In genomic region chr9:56739181-56739737, GRCm38 (mm10) we compare ENCODE assay signal across 14 mouse cellular contexts. TPM values are rescaled to one million over a fixed set of nuclear protein-coding genes. Genes with fewer than 3 reads are reported as not detected.
DNase-seq lines count a peak whose midpoint lies in the region; ATAC-seq lines count a peak whose summit lies in the region.
"Had no signal": no experiment of that assay in that cellular context is flagged by ENCODE, and none has a peak within 500 bp of the region (broad histone marks: within the 10 kb centered on the region; RNA-seq: fewer than 3 reads in every experiment).

No protein-coding gene starts in this region.

- no peaks in the 10 kb centered on the region for H3K9me3 ChIP-seq in hindbrain, embryonic 13.5 days
- no peaks in the 10 kb centered on the region for H3K9me3 ChIP-seq in hindbrain, embryonic 10.5 days
- H3K9me3 ChIP-seq in embryonic facial prominence, embryonic 10.5 days = no peaks in the 10 kb centered on the region
- H3K9me3 ChIP-seq: embryonic facial prominence, embryonic 13.5 days had no signal

- no peak overlapping the region for H3K4me2 ChIP-seq in hindbrain, embryonic 13.5 days
- H3K4me2 ChIP-seq: embryonic facial prominence, embryonic 13.5 days had no signal

- WGBS in hindbrain, embryonic 13.5 days = 58% methylated on average over 5 of the region's 5 CpGs
- 72% methylated on average over 5 of the region's 5 CpGs for WGBS in hindbrain, embryonic 10.5 days
- 69% methylated on average over 5 of the region's 5 CpGs for WGBS in embryonic facial prominence, embryonic 10.5 days

- ATAC-seq in hindbrain, embryonic 13.5 days (ENCODE audit: low FRiP score) = 0 out of 2 replicates have a peak, but pooled peaks have one; percentile 53
- ATAC-seq: activated CD4-positive, CD25-positive, alpha-beta regulatory T cell, adult 4 months had no signal

- 0 out of 2 replicates have a peak overlapping the region, but pooled peaks have one; percentile 2 for H3K27ac ChIP-seq in hindbrain, embryonic 13.5 days
- no peak overlapping the region for H3K27ac ChIP-seq in hindbrain, embryonic 10.5 days
- H3K27ac ChIP-seq in embryonic facial prominence, embryonic 10.5 days (replicated peaks) = no peak overlapping the region
- H3K27ac ChIP-seq: embryonic facial prominence, embryonic 13.5 days had no signal

- H3K4me1 ChIP-seq in hindbrain, embryonic 13.5 days (replicated peaks) = peaks cover 20% of the 10 kb centered on the region
- H3K4me1 ChIP-seq in hindbrain, embryonic 10.5 days (replicated peaks) = peaks cover 4% of the 10 kb centered on the region; the same call in 1 of the 2 replicates
- no peaks in the 10 kb centered on the region for H3K4me1 ChIP-seq in embryonic facial prominence, embryonic 10.5 days

- no peak overlapping the region for H3K4me3 ChIP-seq in hindbrain, embryonic 13.5 days
- no peak overlapping the region for H3K4me3 ChIP-seq in hindbrain, embryonic 10.5 days
- H3K4me3 ChIP-seq in embryonic facial prominence, embryonic 10.5 days = no peak overlapping the region
- H3K4me3 ChIP-seq: embryonic facial prominence, embryonic 13.5 days had no signal

- no peaks in the 10 kb centered on the region for H3K36me3 ChIP-seq in hindbrain, embryonic 13.5 days
- H3K36me3 ChIP-seq in hindbrain, embryonic 10.5 days = no peaks in the 10 kb centered on the region
- H3K36me3 ChIP-seq in embryonic facial prominence, embryonic 10.5 days (replicated peaks) = no peaks in the 10 kb centered on the region
- H3K36me3 ChIP-seq: embryonic facial prominence, embryonic 13.5 days had no signal

- intact Hi-C loops in gastrocnemius, postnatal 36 days (cut with DNase I) = no loop called here

- no peak for DNase-seq in hindbrain, embryonic 10.5 days (ENCODE audit: low spot score)
- peak; percentile 63 to 65 for DNase-seq in right cerebral cortex, postnatal 10 days (ENCODE audit: low spot score in 2 of 2)
- DNase-seq in right cerebral cortex, postnatal 36 days (ENCODE audit: low spot score in 2 of 2) = no peak
- DNase-seq in layer of hippocampus, adult 18-20 months (ENCODE audit: low spot score in 2 of 2) = peak; percentile 50 to 58
- DNase-seq in spleen, postnatal 14 days (ENCODE audit: low spot score in 2 of 2) = no peak
- DNase-seq in embryonic facial prominence, embryonic 10.5 days (ENCODE audit: low spot score) = no peak
- DNase-seq in gastrocnemius, postnatal 36 days = no peak
- DNase-seq: gastrocnemius, postnatal 14 days; heart, postnatal 36 days; kidney, postnatal 4 days had no signal

- peaks cover 19% of the 10 kb centered on the region; the same call in 1 of the 2 replicates for H3K27me3 ChIP-seq in hindbrain, embryonic 13.5 days
- no peaks in the 10 kb centered on the region for H3K27me3 ChIP-seq in hindbrain, embryonic 10.5 days (ENCODE audit: insufficient read depth, poor library complexity, severe bottlenecking)
- H3K27me3 ChIP-seq in embryonic facial prominence, embryonic 10.5 days (replicated peaks; ENCODE audit: low read depth, poor library complexity, severe bottlenecking) = no peaks in the 10 kb centered on the region

- no peak overlapping the region for H3K9ac ChIP-seq in hindbrain, embryonic 13.5 days
- H3K9ac ChIP-seq: embryonic facial prominence, embryonic 13.5 days had no signal

RNA-seq across cellular contexts. Expression of gene Lingo1, which starts 57.0 kb away (rescaled TPM):
- 48.9 and 50.4 TPM in 2 replicates for polyA plus RNA-seq in hindbrain, embryonic 13.5 days (2015; fragmentation: Nextera tagmentation; extraction: Ambion mirVana)
- polyA plus RNA-seq in hindbrain, embryonic 10.5 days (2016; fragmentation: Nextera tagmentation; extraction: Ambion mirVana) = 5.1 and 9.9 TPM in 2 replicates
- 100 to 1,000 TPM; 261 to 262 TPM for total RNA-seq in layer of hippocampus, adult 18-20 months (2021)
- 2.1 and 2.4 TPM in 2 replicates for polyA plus RNA-seq in embryonic facial prominence, embryonic 10.5 days (2016; fragmentation: Nextera tagmentation; extraction: Ambion mirVana)
- total RNA-seq in gastrocnemius, postnatal 36 days (2021) = under 1 TPM; 0.35 to 0.41 TPM
- total RNA-seq: neutrophil, adult 5-6 weeks had no signal
- polyA plus RNA-seq: activated CD4-positive, CD25-positive, alpha-beta regulatory T cell, adult 4 months had no signal

Comparison
In these comparisons a context has a peak if more than half of its experiments do, and no peak if none do; other contexts are left out.
1. DNase-seq: peak in right cerebral cortex, postnatal 10 days (2 of 2) and layer of hippocampus, adult 18-20 months (2 of 2); none in hindbrain, embryonic 10.5 days (single experiment), right cerebral cortex, postnatal 36 days (0 of 2), spleen, postnatal 14 days (0 of 2), embryonic facial prominence, embryonic 10.5 days (single experiment) and gastrocnemius, postnatal 36 days (0 of 2).